Mouse (Mus musculus) thymus, postnatal 14 days (tissue): ENCODE results near the gene Gm28230.

Experiments
- DNase-seq: peaks from one replicate; pipeline ENCODE4 v3.0.0; 2021

Gm28230 gene

GRCm38 (mm10) chr2:74777536-74778275 lies 51.2 kb downstream of the Gm28230 start:
- DNase-seq, result no peak

DNA sequence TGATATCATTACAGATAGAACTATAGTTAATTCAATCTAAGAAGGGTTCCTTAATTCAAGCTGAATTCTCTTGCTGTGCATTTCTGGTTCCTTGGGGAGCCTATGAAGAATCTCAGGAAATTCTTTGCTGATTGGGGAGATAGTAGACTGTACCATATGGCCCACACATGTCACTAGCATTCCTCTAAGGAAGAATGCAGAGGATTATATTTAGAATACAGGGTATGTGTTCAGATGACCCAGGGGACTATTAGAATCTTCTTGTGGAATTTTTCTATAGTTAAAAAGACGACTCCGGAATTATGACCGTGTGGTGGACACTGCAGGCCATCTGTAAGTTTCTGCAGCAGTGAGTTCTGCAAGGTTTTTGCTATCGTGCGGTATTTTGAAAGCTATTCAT lies 54.9 kb downstream of the Gm28230 start:
- no peak for DNase-seq

DNA sequence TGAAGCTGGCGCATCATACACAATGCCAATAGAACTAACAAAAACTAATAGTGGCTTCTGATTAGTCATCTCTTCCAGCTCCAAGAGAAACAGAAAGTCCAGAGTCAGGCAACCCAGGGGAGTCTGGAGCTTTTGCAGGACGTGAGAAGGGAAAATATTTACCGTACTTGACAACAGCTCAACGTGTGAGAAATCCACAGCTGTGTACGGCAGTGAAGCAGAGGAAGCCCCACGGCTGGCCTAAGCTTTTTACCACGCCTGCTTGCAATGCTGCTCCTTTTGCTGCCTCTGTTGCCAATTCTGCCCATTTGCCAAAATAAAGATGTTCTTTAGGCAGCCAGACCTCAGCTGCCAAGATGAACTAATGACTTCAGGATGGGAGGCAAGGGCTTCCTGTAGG lies 69.0 kb downstream of the Gm28230 start:
- no peak for DNase-seq
